Mouse (Mus musculus): ENCODE data around the gene Sod3. TPM values are rescaled to one million over a fixed set of nuclear protein-coding genes. Genes with fewer than 3 reads are reported as not detected.

The Sod3 gene
- polyA plus RNA-seq, 1 experiment from 2014 or later: 2.4 TPM

DNA sequence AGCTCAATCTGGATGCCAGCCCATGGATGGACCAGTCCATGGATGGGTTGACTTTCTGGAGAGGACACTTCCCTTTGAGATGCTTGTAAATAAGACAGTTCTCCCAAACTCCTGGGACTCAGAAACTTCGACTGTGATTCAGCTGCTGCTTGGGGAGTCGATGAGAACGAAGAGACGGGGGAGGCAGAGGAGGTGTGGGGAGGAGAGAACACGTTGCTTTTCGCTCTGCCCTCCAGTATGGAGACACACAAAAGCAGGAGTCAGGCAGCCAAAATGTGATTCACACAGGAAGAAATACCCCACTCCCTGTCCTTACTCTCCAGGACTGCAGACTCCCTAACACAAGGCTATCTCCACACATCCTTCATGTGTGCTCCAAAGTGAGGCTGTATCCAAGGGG, 26.8 kb downstream of the Sod3 start:
- Histone ChIP-seq H3K4me1 (replicated peaks; ENCODE audit: control insufficient read depth, insufficient read depth, low read length) (no peaks in the 10 kb centered on the region), H3K27ac (ENCODE audit: low read depth, low read length) (no peak overlapping the region), H3K4me2 (no peak overlapping the region), H3K4me3 (ENCODE audit: low read depth, low read length) (no peak overlapping the region), H3K9ac (ENCODE audit: low read depth, low read length) (no peak overlapping the region), H3K36me3 (ENCODE audit: control insufficient read depth, insufficient read depth, low read length) (no peaks in the 10 kb centered on the region), H3K9me3 (ENCODE audit: control insufficient read depth, low read length) (no peaks in the 10 kb centered on the region), H3K27me3 (replicated peaks; ENCODE audit: control insufficient read depth, insufficient read depth, low read length) (no peaks in the 10 kb centered on the region)
- DNase-seq (ENCODE audit: low spot score) (no peak), ATAC-seq (replicated peaks; ENCODE audit: low FRiP score) (no peak)
- WGBS: 86% methylated on average over 6 of the region's 6 CpGs

DNA sequence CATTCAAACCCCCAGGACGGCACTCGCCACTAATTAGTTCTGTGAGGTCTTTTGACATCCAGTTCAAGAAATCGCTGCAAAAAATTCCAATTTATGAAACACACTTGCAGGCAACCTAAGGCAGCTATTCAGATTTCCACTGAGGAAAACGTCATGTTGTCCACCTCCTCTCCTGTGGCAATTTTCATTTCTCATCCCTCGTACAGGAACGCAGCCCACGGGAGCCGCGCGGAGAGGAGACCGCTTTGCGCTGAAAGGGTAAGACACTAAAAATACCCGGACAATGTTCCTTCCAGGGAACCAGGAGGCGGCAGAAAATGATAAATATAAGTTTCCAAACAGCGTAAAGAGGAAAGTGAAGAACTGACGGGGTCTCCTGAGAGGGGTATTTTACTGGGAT, 27.9 kb downstream of the Sod3 start:
- Histone ChIP-seq H3K4me2 (no peak overlapping the region), H3K4me3 (ENCODE audit: low read depth, low read length) (no peak overlapping the region), H3K9me3 (ENCODE audit: control insufficient read depth, low read length) (no peaks in the 10 kb centered on the region), H3K36me3 (ENCODE audit: control insufficient read depth, insufficient read depth, low read length) (no peaks in the 10 kb centered on the region), H3K4me1 (replicated peaks; ENCODE audit: control insufficient read depth, insufficient read depth, low read length) (no peaks in the 10 kb centered on the region), H3K9ac (ENCODE audit: low read depth, low read length) (no peak overlapping the region), H3K27me3 (replicated peaks; ENCODE audit: control insufficient read depth, insufficient read depth, low read length) (no peaks in the 10 kb centered on the region), H3K27ac (ENCODE audit: low read depth, low read length) (no peak overlapping the region)
- ATAC-seq (replicated peaks; ENCODE audit: low FRiP score): no peak
- DNase-seq (ENCODE audit: low spot score): no peak
- WGBS: 90% methylated on average over 16 of the region's 16 CpGs

DNA sequence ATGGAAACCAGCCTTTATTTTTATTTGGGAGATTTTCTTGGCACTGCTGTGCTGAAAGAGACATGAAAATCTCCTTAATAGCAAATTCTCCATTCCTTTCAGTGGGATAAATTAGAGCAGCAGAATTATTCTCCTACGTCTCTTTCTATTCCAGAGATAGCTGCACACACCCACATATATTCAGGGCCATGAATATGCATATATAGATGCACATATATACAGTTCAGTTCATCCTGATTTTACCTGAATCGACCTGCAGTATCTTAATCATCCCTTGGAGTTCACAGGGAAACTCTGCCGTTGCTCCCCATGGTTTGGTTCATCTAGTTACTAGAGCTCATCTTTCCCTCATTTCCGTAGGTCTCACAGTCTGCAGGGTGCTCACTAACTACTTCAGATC, 30.2 kb downstream of the Sod3 start:
- Histone ChIP-seq H3K4me2 (no peak overlapping the region), H3K9ac (ENCODE audit: low read depth, low read length) (no peak overlapping the region), H3K4me1 (replicated peaks; ENCODE audit: control insufficient read depth, insufficient read depth, low read length) (no peaks in the 10 kb centered on the region), H3K9me3 (ENCODE audit: control insufficient read depth, low read length) (no peaks in the 10 kb centered on the region), H3K4me3 (ENCODE audit: low read depth, low read length) (no peak overlapping the region), H3K27ac (ENCODE audit: low read depth, low read length) (no peak overlapping the region), H3K27me3 (replicated peaks; ENCODE audit: control insufficient read depth, insufficient read depth, low read length) (no peaks in the 10 kb centered on the region), H3K36me3 (ENCODE audit: control insufficient read depth, insufficient read depth, low read length) (no peaks in the 10 kb centered on the region)
- DNase-seq (ENCODE audit: low spot score) (no peak), ATAC-seq (replicated peaks; ENCODE audit: low FRiP score) (no peak)
- 80% methylated on average over 4 of the region's 4 CpGs for WGBS

DNA sequence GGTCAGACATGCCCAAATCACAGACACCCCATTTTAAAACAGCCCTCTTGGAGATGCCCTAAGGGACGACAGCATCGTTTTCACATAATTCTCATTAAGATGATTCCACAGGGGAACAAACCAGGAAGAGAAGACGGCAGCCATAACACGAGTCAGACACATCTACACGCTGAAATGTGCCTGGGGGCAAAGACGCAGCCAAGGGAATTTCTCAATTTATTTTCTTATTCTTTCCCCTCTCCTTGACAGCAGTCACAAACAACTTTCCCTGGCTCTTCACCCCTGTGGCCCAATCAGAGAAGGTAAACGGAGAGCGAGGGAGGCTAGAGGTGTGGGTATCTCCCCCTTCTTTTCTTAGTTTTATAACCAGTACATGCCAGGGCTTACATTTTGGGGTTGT, 40.8 kb downstream of the Sod3 start:
- no peak overlapping the region for H3K4me3 ChIP-seq (ENCODE audit: low read depth, low read length)
- ATAC-seq (replicated peaks; ENCODE audit: low FRiP score): no peak
- no peak overlapping the region for H3K27ac ChIP-seq (ENCODE audit: low read depth, low read length)
- no peaks in the 10 kb centered on the region for H3K4me1 ChIP-seq (replicated peaks; ENCODE audit: control insufficient read depth, insufficient read depth, low read length)
- no peak for DNase-seq (ENCODE audit: low spot score)
- H3K9ac ChIP-seq (ENCODE audit: low read depth, low read length): no peak overlapping the region
- H3K9me3 ChIP-seq (ENCODE audit: control insufficient read depth, low read length): no peaks in the 10 kb centered on the region; the same call in 1 of the 2 replicates
- H3K36me3 ChIP-seq (ENCODE audit: control insufficient read depth, insufficient read depth, low read length): no peaks in the 10 kb centered on the region
- H3K27me3 ChIP-seq (replicated peaks; ENCODE audit: control insufficient read depth, insufficient read depth, low read length): no peaks in the 10 kb centered on the region
- 89% methylated on average over 8 of the region's 8 CpGs for WGBS
- H3K4me2 ChIP-seq: no peak overlapping the region

- no peaks in the 10 kb centered on the region for H3K9me3 ChIP-seq (ENCODE audit: control insufficient read depth, low read length)
- H3K27ac ChIP-seq (ENCODE audit: low read depth, low read length): no peak overlapping the region
- ATAC-seq (replicated peaks; ENCODE audit: low FRiP score): no peak
- H3K4me1 ChIP-seq (replicated peaks; ENCODE audit: control insufficient read depth, insufficient read depth, low read length): no peaks in the 10 kb centered on the region
- H3K4me2 ChIP-seq: no peak overlapping the region
- no peak overlapping the region for H3K4me3 ChIP-seq (ENCODE audit: low read depth, low read length)
- DNase-seq (ENCODE audit: low spot score): no peak
- no peaks in the 10 kb centered on the region for H3K36me3 ChIP-seq (ENCODE audit: control insufficient read depth, insufficient read depth, low read length)
- no peak overlapping the region for H3K9ac ChIP-seq (ENCODE audit: low read depth, low read length)
- 72% methylated on average over 7 of the region's 7 CpGs for WGBS
- no peaks in the 10 kb centered on the region for H3K27me3 ChIP-seq (replicated peaks; ENCODE audit: control insufficient read depth, insufficient read depth, low read length)
Measured at GRCm38 (mm10) chr5:52408668-52409315, 45.2 kb downstream of the Sod3 start.

DNA sequence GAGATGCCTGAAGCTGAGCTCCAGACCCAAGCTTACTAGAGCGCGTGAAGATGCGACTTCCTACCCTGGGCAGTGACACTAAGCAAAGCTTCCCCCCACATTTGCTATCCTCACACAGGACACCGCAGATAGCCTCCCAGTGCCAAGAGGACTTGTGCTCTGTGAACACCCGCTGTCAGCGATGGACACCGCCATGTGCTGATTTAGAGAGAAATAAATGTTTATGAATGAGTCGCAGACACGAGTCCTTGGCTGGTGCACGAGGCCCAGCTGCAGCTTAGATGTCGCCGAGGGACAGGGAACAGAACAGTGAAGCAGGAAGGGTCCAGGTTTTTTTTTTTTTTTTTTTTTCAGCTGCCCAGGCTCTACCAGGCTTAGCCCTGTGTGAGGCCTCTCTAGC, 46.6 kb downstream of the Sod3 start:
- Histone ChIP-seq H3K27me3 (replicated peaks; ENCODE audit: control insufficient read depth, insufficient read depth, low read length) (no peaks in the 10 kb centered on the region), H3K36me3 (ENCODE audit: control insufficient read depth, insufficient read depth, low read length) (no peaks in the 10 kb centered on the region), H3K4me3 (ENCODE audit: low read depth, low read length) (no peak overlapping the region), H3K27ac (ENCODE audit: low read depth, low read length) (no peak overlapping the region), H3K9ac (ENCODE audit: low read depth, low read length) (no peak overlapping the region), H3K4me2 (no peak overlapping the region), H3K9me3 (ENCODE audit: control insufficient read depth, low read length) (no peaks in the 10 kb centered on the region), H3K4me1 (replicated peaks; ENCODE audit: control insufficient read depth, insufficient read depth, low read length) (no peaks in the 10 kb centered on the region)
- 86% methylated on average over 12 of the region's 12 CpGs for WGBS
- ATAC-seq (replicated peaks; ENCODE audit: low FRiP score): no peak
- DNase-seq (ENCODE audit: low spot score): no peak

GRCm38 (mm10) chr5:52411567-52411966, 48.0 kb downstream of the Sod3 start:
- H3K27me3 ChIP-seq (replicated peaks; ENCODE audit: control insufficient read depth, insufficient read depth, low read length): no peaks in the 10 kb centered on the region
- no peaks in the 10 kb centered on the region for H3K9me3 ChIP-seq (ENCODE audit: control insufficient read depth, low read length)
- ATAC-seq (replicated peaks; ENCODE audit: low FRiP score) (no peak), DNase-seq (ENCODE audit: low spot score) (peak; percentile 34)
- no peak overlapping the region for H3K27ac ChIP-seq (ENCODE audit: low read depth, low read length)
- H3K4me3 ChIP-seq (ENCODE audit: low read depth, low read length): no peak overlapping the region
- no peak overlapping the region for H3K4me2 ChIP-seq
- no peaks in the 10 kb centered on the region for H3K4me1 ChIP-seq (replicated peaks; ENCODE audit: control insufficient read depth, insufficient read depth, low read length)
- WGBS: 49% methylated on average over 3 of the region's 3 CpGs
- no peak overlapping the region for H3K9ac ChIP-seq (ENCODE audit: low read depth, low read length)
- no peaks in the 10 kb centered on the region for H3K36me3 ChIP-seq (ENCODE audit: control insufficient read depth, insufficient read depth, low read length)

DNA sequence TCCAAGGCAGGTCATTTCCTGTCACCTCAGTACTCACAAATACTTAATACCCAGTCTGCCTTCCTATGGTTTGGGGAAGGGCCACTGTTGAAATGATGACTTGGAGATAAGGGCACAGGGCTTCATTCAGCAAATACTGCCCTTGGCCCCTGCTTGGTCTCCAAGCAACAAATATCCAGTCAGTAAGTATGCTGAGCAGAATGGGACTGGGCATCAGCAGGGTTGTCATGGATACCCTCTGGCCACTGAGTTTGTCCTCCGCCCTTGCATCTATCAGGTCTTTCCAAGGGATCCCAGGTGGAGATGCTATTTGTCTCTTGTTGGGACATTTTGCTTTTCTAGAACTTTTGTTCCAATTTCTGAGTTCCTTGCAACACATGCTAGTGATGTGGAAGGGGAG, 51.6 kb downstream of the Sod3 start:
- no peak for ATAC-seq (replicated peaks; ENCODE audit: low FRiP score)
- no peaks in the 10 kb centered on the region for H3K4me1 ChIP-seq (replicated peaks; ENCODE audit: control insufficient read depth, insufficient read depth, low read length)
- H3K36me3 ChIP-seq (ENCODE audit: control insufficient read depth, insufficient read depth, low read length): no peaks in the 10 kb centered on the region
- no peaks in the 10 kb centered on the region for H3K27me3 ChIP-seq (replicated peaks; ENCODE audit: control insufficient read depth, insufficient read depth, low read length)
- no peak overlapping the region for H3K9ac ChIP-seq (ENCODE audit: low read depth, low read length)
- no peaks in the 10 kb centered on the region for H3K9me3 ChIP-seq (ENCODE audit: control insufficient read depth, low read length)
- no peak overlapping the region for H3K27ac ChIP-seq (ENCODE audit: low read depth, low read length)
- no peak for DNase-seq (ENCODE audit: low spot score)
- H3K4me2 ChIP-seq: no peak overlapping the region
- H3K4me3 ChIP-seq (ENCODE audit: low read depth, low read length): no peak overlapping the region
- WGBS: 77% methylated on average over 1 of the region's 1 CpGs

- H3K9ac ChIP-seq (ENCODE audit: low read depth, low read length): no peak overlapping the region
- no peak overlapping the region for H3K4me3 ChIP-seq (ENCODE audit: low read depth, low read length)
- no peak overlapping the region for H3K27ac ChIP-seq (ENCODE audit: low read depth, low read length)
- no peaks in the 10 kb centered on the region for H3K27me3 ChIP-seq (replicated peaks; ENCODE audit: control insufficient read depth, insufficient read depth, low read length)
- DNase-seq (ENCODE audit: low spot score): no peak
- ATAC-seq (replicated peaks; ENCODE audit: low FRiP score): no peak
- no peak overlapping the region for H3K4me2 ChIP-seq
- H3K36me3 ChIP-seq (ENCODE audit: control insufficient read depth, insufficient read depth, low read length): no peaks in the 10 kb centered on the region
- H3K9me3 ChIP-seq (ENCODE audit: control insufficient read depth, low read length): no peaks in the 10 kb centered on the region
- no peaks in the 10 kb centered on the region for H3K4me1 ChIP-seq (replicated peaks; ENCODE audit: control insufficient read depth, insufficient read depth, low read length)
- WGBS: 83% methylated on average over 6 of the region's 6 CpGs
Measured at GRCm38 (mm10) chr5:52415917-52416316, 52.3 kb downstream of the Sod3 start.
